12 mouse cellular contexts compared by ENCODE assay signal in genomic region chr1:118878291-118878690, GRCm38 (mm10).
DNase-seq lines count a peak whose midpoint lies in the region; ATAC-seq lines count a peak whose summit lies in the region.
"Had no signal": no experiment of that assay in that cellular context is flagged by ENCODE, and none has a peak within 500 bp of the region (broad histone marks: within the 10 kb centered on the region; RNA-seq: fewer than 3 reads in every experiment).

No protein-coding gene starts in this region.

- no peaks in the 10 kb centered on the region for H3K9me3 ChIP-seq in stomach, embryonic 16.5 days (replicated peaks; ENCODE audit: control insufficient read depth, low read length)
- H3K9me3 ChIP-seq in forebrain, embryonic 16.5 days (ENCODE audit: control insufficient read depth, low read length): no peaks in the 10 kb centered on the region
- H3K9me3 ChIP-seq: forebrain, embryonic 13.5 days had no signal

- H3K4me1 ChIP-seq in stomach, embryonic 16.5 days (ENCODE audit: control insufficient read depth, insufficient read depth, low read length): peaks cover 19% of the 10 kb centered on the region
- no peaks in the 10 kb centered on the region for H3K4me1 ChIP-seq in forebrain, embryonic 16.5 days (replicated peaks; ENCODE audit: control insufficient read depth, insufficient read depth, low read length)
- H3K4me1 ChIP-seq: forebrain, embryonic 13.5 days had no signal

- 38% methylated on average over 6 of the region's 6 CpGs for WGBS in stomach, embryonic 16.5 days
- whole genome bisulfite sequencing in forebrain, embryonic 16.5 days: 87% methylated on average over 6 of the region's 6 CpGs

- H3K27ac ChIP-seq in stomach, embryonic 16.5 days (ENCODE audit: low read length): no peak overlapping the region
- no peak overlapping the region for H3K27ac ChIP-seq in forebrain, embryonic 16.5 days (ENCODE audit: low read length)
- H3K27ac ChIP-seq: forebrain, embryonic 13.5 days; hindbrain, embryonic 14.5 days had no signal

- H3K27me3 ChIP-seq in stomach, embryonic 16.5 days (ENCODE audit: control insufficient read depth, insufficient read depth, low read length): no peaks in the 10 kb centered on the region
- H3K27me3 ChIP-seq in forebrain, embryonic 16.5 days (replicated peaks; ENCODE audit: control insufficient read depth, insufficient read depth, low read length): no peaks in the 10 kb centered on the region
- H3K27me3 ChIP-seq: forebrain, embryonic 13.5 days had no signal

- H3K4me2 ChIP-seq in stomach, embryonic 16.5 days (ENCODE audit: low read depth, low read length): no peak overlapping the region
- H3K4me2 ChIP-seq in forebrain, embryonic 16.5 days (ENCODE audit: low read length): no peak overlapping the region
- H3K4me2 ChIP-seq: forebrain, embryonic 13.5 days; hindbrain, embryonic 14.5 days had no signal

- peak; percentile 31 for DNase-seq in urinary bladder, postnatal 14 days (ENCODE audit: low spot score)
- DNase-seq in urinary bladder, postnatal 4 days (ENCODE audit: low spot score in 2 of 2): no peak
- DNase-seq in heart, postnatal 4 days: peak; percentile 29
- DNase-seq in kidney, postnatal 25 days: peak; percentile 52 to 67
- no peak for DNase-seq in spleen, postnatal 36 days (ENCODE audit: low spot score in 2 of 2)
- DNase-seq in adrenal gland, postnatal 25 days: no peak
- DNase-seq: cerebellum, adult 9-11 months; thymus, postnatal 36 days had no signal

- no peaks in the 10 kb centered on the region for H3K36me3 ChIP-seq in stomach, embryonic 16.5 days (ENCODE audit: control insufficient read depth, insufficient read depth, low read length)
- H3K36me3 ChIP-seq in forebrain, embryonic 16.5 days (ENCODE audit: control insufficient read depth, insufficient read depth): no peaks in the 10 kb centered on the region

- ATAC-seq in stomach, embryonic 16.5 days (ENCODE audit: insufficient read depth, low FRiP score): peak; percentile 62
- ATAC-seq in forebrain, embryonic 16.5 days: no peak
- ATAC-seq: forebrain, embryonic 13.5 days had no signal

- no peak overlapping the region for H3K9ac ChIP-seq in stomach, embryonic 16.5 days (ENCODE audit: low read length)
- no peak overlapping the region for H3K9ac ChIP-seq in forebrain, embryonic 16.5 days (replicated peaks; ENCODE audit: low read depth, low read length)
- H3K9ac ChIP-seq: forebrain, embryonic 13.5 days; hindbrain, embryonic 14.5 days had no signal

- no peak overlapping the region for H3K4me3 ChIP-seq in stomach, embryonic 16.5 days (replicated peaks; ENCODE audit: low read length)
- no peak overlapping the region for H3K4me3 ChIP-seq in forebrain, embryonic 16.5 days (replicated peaks; ENCODE audit: low read length)
- H3K4me3 ChIP-seq: forebrain, embryonic 13.5 days had no signal

Comparison
In these comparisons a context has a peak if more than half of its experiments do, and no peak if none do; other contexts are left out.
1. DNase-seq: peak in urinary bladder, postnatal 14 days (single experiment), heart, postnatal 4 days (single experiment) and kidney, postnatal 25 days (2 of 2); none in urinary bladder, postnatal 4 days (0 of 2), spleen, postnatal 36 days (0 of 2) and adrenal gland, postnatal 25 days (single experiment).